Mouse (Mus musculus) cerebellum, adult (tissue): ENCODE data around the gene Zfp955a.
"Not testable (repeated sequence)": the region's sequence is repeated elsewhere in the genome, so short reads cannot be mapped to it uniquely, and the experiment has no call there.

ENCODE experiments used
- ATAC-seq: cut with Nextera tagmentation; 2 replicates; pipeline ENCODE4 v1.9.2; 2017; ENCODE audit warnings: mild to moderate bottlenecking, moderate library complexity, mixed read lengths; ENCODE audit not compliant: insufficient number of reproducible peaks, low FRiP score, low TSS enrichment

The Zfp955a gene

GRCm38 (mm10) chr17:33254530-33255318, at the start of gene Zfp955a:
Gene Zfp955a (minus strand): TSS chr17:33255145.
- ATAC-seq: peak; percentile 98

- not testable (repeated sequence) for ATAC-seq
These were observed 34.9 kb upstream of the Zfp955a start for GRCm38 (mm10) chr17:33289876-33290149.

GRCm38 (mm10) chr17:33289039-33289875, 34.3 kb upstream of the Zfp955a start, which contains the start of gene Zfp955b:
Gene Zfp955b (plus strand): TSS chr17:33289544.
- ATAC-seq: peak; percentile 99

- ATAC-seq: no peak
These were observed 14.0 kb upstream of the Zfp955a start for GRCm38 (mm10) chr17:33268907-33269306.

GRCm38 (mm10) chr17:33264376-33264775, 9.4 kb upstream of the Zfp955a start, which contains the start of gene Olfr63:
Gene Olfr63 (plus strand): TSS chr17:33264676.
- no peak for ATAC-seq

- peak; percentile 10; the same call in 1 of the 2 replicates for ATAC-seq
These were observed 343 bp upstream of the Zfp955a start for GRCm38 (mm10) chr17:33255319-33255657.

- ATAC-seq: not testable (repeated sequence)
These were observed 18.3 kb downstream of the Zfp955a start for GRCm38 (mm10) chr17:33236646-33237045.

- no peak for ATAC-seq
These were observed 33.4 kb downstream of the Zfp955a start, which contains the start of gene Olfr1564 for GRCm38 (mm10) chr17:33221590-33221989. Gene Olfr1564 (minus strand): TSS chr17:33221690.

- ATAC-seq: not testable (repeated sequence)
These were observed 63.9 kb downstream of the Zfp955a start, which contains the start of gene Olfr239 for GRCm38 (mm10) chr17:33191002-33191401. Gene Olfr239 (plus strand): TSS chr17:33191302.
